Mouse (Mus musculus) liver, postnatal 0 days (tissue): ENCODE measurements at regions not wholly inside any gene's neighbourhood (a gene's known extent, or its start where the extent isn't known, plus 50 kb on each side); places are given as distances from the start of the nearest gene placed in this dataset.

Source experiments
- ATAC-seq: fragments of 200-750 bp; cut with Nextera tagmentation; 2 replicates; pipeline ENCODE4 v1.8.0; 2017; ENCODE audit warnings: mild to moderate bottlenecking, moderate library complexity
- DNase-seq: peaks from one replicate; pipeline ENCODE4 v3.0.0-alpha.2; 2016
- H3K27ac ChIP-seq: fragments of 300-500 bp; sonication (generic); 2 replicates; pipeline ENCODE4 v1.5.1; 2014; ENCODE audit warnings: antibody characterized with exemption, moderate library complexity, mild to moderate bottlenecking, low read depth
- H3K27me3 ChIP-seq: fragments of 300-500 bp; sonication (generic); 2 replicates; pipeline ENCODE4 v1.6.1; 2014; ENCODE audit warnings: low read length, control low read depth, mixed read lengths; ENCODE audit not compliant: insufficient read depth
- H3K36me3 ChIP-seq: fragments of 300-500 bp; sonication (generic); replicated peaks from 2 replicates; pipeline ENCODE4 v1.6.1; 2014; ENCODE audit warnings: mild to moderate bottlenecking, control low read depth, low read length, moderate library complexity, mixed read lengths; ENCODE audit not compliant: insufficient read depth
- H3K4me1 ChIP-seq: fragments of 300-500 bp; sonication (generic); 2 replicates; pipeline ENCODE4 v1.6.1; 2014; ENCODE audit warnings: antibody characterized with exemption, mild to moderate bottlenecking, control low read depth; ENCODE audit not compliant: insufficient read depth
- H3K4me2 ChIP-seq: fragments of 300-500 bp; sonication (generic); 2 replicates; pipeline ENCODE4 v1.6.1; 2014; ENCODE audit warnings: low read depth, mild to moderate bottlenecking, low read length, moderate library complexity, mixed read lengths
- H3K4me3 ChIP-seq: fragments of 300-500 bp; sonication (generic); 2 replicates; pipeline ENCODE4 v1.5.1; 2014; ENCODE audit warnings: low read depth, low read length
- H3K9ac ChIP-seq: fragments of 300-500 bp; sonication (generic); replicated peaks from 2 replicates; pipeline ENCODE4 v1.6.1; 2014; ENCODE audit warnings: mild to moderate bottlenecking, moderate library complexity
- H3K9me3 ChIP-seq: fragments of 300-500 bp; sonication (generic); 2 replicates; pipeline ENCODE4 v1.6.1; 2016; ENCODE audit warnings: mild to moderate bottlenecking, control low read depth, low read length, mixed read lengths
- CTCF ChIP-seq: sonication (generic); IDR thresholded peaks from 2 replicates; pipeline ENCODE4 v1.5.1; 2016; ENCODE audit warnings: antibody characterized with exemption, low read depth
- EP300 ChIP-seq: IDR thresholded peaks from 2 replicates; pipeline ENCODE4 v1.6.1; 2016; ENCODE audit warnings: antibody characterized with exemption, low read depth, mild to moderate bottlenecking
- WGBS: fragments of 180-500 bp; shearing (Covaris S2); extraction: QIAGEN DNeasy Blood & Tissue Kit; methylation state at CpG from one replicate; pipeline ENCODE4 v1.1.7; 2014; ENCODE audit not compliant: insufficient replicate concordance; 5-methylcytosine and 5-hydroxymethylcytosine counted together

- WGBS: 66% methylated on average over 2 of the region's 2 CpGs
- no peak for ATAC-seq
- no peak overlapping the region for H3K27ac ChIP-seq
- H3K4me1 ChIP-seq: no peaks in the 10 kb centered on the region
- TF ChIP-seq CTCF (no peak), EP300 (no peak)
- H3K36me3 ChIP-seq: no peaks in the 10 kb centered on the region
- no peak for DNase-seq
- H3K9me3 ChIP-seq: no peaks in the 10 kb centered on the region
- H3K4me3 ChIP-seq: no peak overlapping the region
- no peak overlapping the region for H3K9ac ChIP-seq
- no peak overlapping the region for H3K4me2 ChIP-seq
- H3K27me3 ChIP-seq: no peaks in the 10 kb centered on the region
These were observed 330.0 kb downstream of the Plk2 start for GRCm38 (mm10) chr13:110724836-110725235.

DNA sequence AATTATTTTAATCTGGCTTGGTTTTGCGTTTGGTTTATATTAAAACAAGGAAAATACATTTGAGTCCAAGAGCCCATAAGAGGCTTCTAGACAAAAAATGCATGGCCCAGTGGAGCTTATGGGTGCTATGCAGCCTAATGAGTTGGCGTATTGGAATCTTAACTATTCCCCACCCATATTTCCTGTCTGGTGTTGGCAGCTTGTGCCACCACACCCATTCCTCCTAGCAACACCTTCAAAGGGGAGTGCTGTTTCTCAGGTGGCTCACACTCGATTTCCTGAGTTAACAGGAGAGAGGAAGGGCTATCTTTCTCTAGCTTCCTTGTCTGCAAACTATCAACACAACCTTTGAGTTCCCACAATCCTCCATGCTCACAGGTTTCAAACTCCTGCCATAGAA is 331.0 kb downstream of the Plk2 start:
- H3K4me1 ChIP-seq: no peaks in the 10 kb centered on the region
- 62% methylated on average over 3 of the region's 3 CpGs for WGBS
- no peak overlapping the region for H3K4me3 ChIP-seq
- no peaks in the 10 kb centered on the region for H3K9me3 ChIP-seq
- ATAC-seq (no peak), DNase-seq (no peak)
- H3K9ac ChIP-seq: no peak overlapping the region
- no peak overlapping the region for H3K4me2 ChIP-seq
- H3K27me3 ChIP-seq: no peaks in the 10 kb centered on the region
- H3K36me3 ChIP-seq: no peaks in the 10 kb centered on the region
- H3K27ac ChIP-seq: no peak overlapping the region
- no peak for TF ChIP-seq CTCF
- no peak for TF ChIP-seq EP300

GRCm38 (mm10) chr13:110735511-110735910 is 340.7 kb downstream of the Plk2 start:
- no peak for ATAC-seq
- Histone ChIP-seq H3K36me3 (no peaks in the 10 kb centered on the region), H3K4me3 (no peak overlapping the region), H3K9ac (no peak overlapping the region), H3K27ac (no peak overlapping the region), H3K27me3 (no peaks in the 10 kb centered on the region), H3K9me3 (no peaks in the 10 kb centered on the region), H3K4me1 (no peaks in the 10 kb centered on the region), H3K4me2 (no peak overlapping the region)
- WGBS: 59% methylated on average over 5 of the region's 5 CpGs
- DNase-seq: no peak
- TF ChIP-seq EP300 (no peak), CTCF (no peak)

- TF ChIP-seq EP300 (no peak), CTCF (no peak)
- no peak overlapping the region for H3K9ac ChIP-seq
- 75% methylated on average over 11 of the region's 11 CpGs for WGBS
These were observed 346.8 kb downstream of the Plk2 start for GRCm38 (mm10) chr13:110741576-110742206.

GRCm38 (mm10) chr13:110747223-110747868 is 352.5 kb downstream of the Plk2 start:
- WGBS: 30% methylated on average over 6 of the region's 6 CpGs
- DNase-seq (peak; percentile 13), ATAC-seq (no peak)
- Histone ChIP-seq H3K4me3 (no peak overlapping the region), H3K9ac (no peak overlapping the region), H3K27ac (0 out of 2 replicates have a peak overlapping the region, but pooled peaks have one; percentile 3), H3K36me3 (no peaks in the 10 kb centered on the region), H3K4me1 (no peaks in the 10 kb centered on the region), H3K4me2 (no peak overlapping the region), H3K27me3 (no peaks in the 10 kb centered on the region), H3K9me3 (no peaks in the 10 kb centered on the region)
- TF ChIP-seq CTCF (no peak), EP300 (peak; percentile 17; the same call in 1 of the 2 replicates)

More at GRCm38 (mm10) chr13:110741576-110742206, 346.8 kb downstream of the Plk2 start:
- no peak overlapping the region for H3K4me3 ChIP-seq
- H3K4me1 ChIP-seq: no peaks in the 10 kb centered on the region
- no peak overlapping the region for H3K27ac ChIP-seq
- ATAC-seq (no peak), DNase-seq (no peak)
- no peak overlapping the region for H3K4me2 ChIP-seq
- H3K36me3 ChIP-seq: no peaks in the 10 kb centered on the region
- H3K9me3 ChIP-seq: no peaks in the 10 kb centered on the region
- no peaks in the 10 kb centered on the region for H3K27me3 ChIP-seq

DNA sequence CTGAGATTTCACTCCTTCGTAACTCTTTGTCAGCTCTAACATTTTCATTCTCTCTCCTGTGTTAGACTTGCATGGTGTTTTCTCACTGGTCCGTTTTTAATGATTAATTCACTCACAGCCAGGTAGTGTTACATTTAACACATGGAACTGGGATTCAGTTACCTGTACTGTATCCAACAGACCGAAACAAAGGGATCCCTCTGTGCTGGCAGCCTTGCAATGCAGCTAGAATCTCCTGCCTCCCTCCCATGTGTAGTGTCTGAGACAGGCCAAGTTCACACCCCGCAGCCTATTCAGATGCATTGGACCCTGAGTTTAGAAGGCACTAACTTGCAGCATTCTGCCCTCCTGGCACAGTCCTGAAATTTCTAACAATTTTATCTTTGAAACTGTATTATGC is 357.9 kb downstream of the Plk2 start:
- no peak for ATAC-seq
- TF ChIP-seq EP300 (no peak), CTCF (no peak)
- no peaks in the 10 kb centered on the region for H3K4me1 ChIP-seq
- H3K4me2 ChIP-seq: no peak overlapping the region
- WGBS: 75% methylated on average over 4 of the region's 4 CpGs
- DNase-seq: no peak
- H3K4me3 ChIP-seq: no peak overlapping the region
- H3K9ac ChIP-seq: no peak overlapping the region
- H3K27me3 ChIP-seq: no peaks in the 10 kb centered on the region
- no peaks in the 10 kb centered on the region for H3K36me3 ChIP-seq
- no peaks in the 10 kb centered on the region for H3K9me3 ChIP-seq
- no peak overlapping the region for H3K27ac ChIP-seq
